Mouse (Mus musculus) cerebellum, adult 18-20 months (tissue): Measurements from ENCODE around the gene E2f2.

Experiments
- DNase-seq, 2 experiments: peaks; one replicate each; pipeline ENCODE4 v3.0.0; 2021

E2f2 gene

GRCm38 (mm10) chr4:136145362-136145885, 26.8 kb upstream of the E2f2 start:
- no peak for DNase-seq

DNA sequence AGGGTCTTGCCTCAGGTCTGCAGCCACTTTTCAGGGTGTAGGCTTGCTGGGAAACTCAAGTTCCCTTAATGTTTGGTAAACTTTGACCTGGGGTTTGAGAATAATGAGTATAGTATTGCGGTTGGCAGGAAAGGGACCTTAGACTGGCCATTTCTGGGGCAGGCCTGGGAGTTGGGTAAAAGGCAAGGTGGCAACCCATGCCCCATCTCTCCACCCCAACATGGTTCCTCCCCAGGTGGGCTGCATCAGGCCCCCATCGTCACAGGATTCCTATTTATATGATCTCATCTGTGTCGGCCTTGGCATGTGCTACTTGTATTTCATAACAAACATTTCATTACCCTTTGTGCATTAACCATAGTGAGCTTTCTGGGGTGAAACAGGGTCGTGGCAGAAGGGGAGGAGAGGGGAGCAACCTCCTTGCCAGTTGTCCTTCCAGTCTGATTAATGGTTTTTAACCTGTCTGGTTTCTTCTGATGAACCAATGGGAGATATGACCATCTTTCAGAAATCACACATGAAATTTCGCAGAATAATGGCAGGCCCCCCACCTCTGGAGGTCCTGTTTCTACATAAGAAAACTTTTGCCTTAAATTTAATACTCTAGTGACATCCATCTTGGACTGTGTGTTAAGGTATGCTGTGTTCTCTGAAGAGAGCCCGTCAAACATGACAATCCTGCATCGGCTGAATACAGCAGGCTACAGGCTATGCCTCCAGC, 26.0 kb upstream of the E2f2 start:
- no peak for DNase-seq

DNA sequence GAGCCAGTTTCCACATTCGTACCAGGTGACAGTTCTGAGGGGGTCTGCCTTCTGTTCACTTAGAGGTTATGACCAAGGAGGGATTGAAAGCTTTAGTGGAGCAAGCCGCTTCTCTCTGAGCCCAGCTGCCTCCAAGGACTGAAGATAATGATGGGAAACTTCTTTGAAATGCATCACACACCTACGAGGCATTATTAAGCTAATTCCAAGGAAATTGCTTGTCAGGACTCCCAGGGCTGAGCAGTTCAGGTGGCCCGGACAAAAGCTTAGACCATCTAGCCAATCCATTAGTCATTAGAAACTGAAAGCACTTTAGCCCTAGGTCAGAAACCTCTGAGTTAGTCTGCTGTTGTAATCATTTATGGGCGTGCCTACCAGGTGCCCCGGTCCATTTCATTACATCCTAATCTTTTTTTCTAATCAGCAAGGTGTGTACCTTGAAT, 25.5 kb upstream of the E2f2 start:
- no peak for DNase-seq

DNA sequence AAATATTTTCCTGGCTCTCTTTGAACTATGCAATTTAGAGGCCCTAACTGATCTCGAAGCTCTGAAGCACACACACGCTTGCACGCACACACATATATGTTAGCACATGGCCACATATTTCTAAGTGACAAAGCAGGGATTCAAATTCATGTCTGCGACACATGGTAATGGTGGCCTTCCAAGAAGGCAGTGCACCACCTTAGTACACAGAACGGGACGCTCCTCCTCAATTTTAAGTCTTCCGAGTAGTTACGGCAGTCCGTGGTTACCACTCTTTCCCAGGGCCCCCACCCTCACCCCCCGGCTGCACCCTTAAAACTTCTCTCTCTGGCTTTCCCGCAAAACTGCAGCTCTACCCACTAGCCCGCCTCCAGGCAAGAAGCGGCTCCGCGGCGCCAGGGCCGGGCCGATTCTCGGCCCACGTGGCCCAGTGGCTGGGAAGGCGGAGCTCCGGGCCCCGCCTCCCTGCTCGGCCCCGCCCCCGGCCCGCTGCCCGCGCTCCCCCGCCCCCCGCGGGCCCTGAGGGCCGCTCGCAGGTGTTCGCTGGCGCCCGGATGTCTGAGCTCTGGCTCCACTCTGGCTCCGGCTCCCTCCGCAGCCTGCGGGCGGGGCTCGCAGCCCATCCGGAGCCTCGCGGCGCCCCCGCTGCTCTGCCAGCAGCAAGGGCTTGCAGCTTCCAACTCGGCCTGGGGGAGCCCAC, 24.6 kb upstream of the E2f2 start:
- DNase-seq: peak; percentile 24 to 66

DNA sequence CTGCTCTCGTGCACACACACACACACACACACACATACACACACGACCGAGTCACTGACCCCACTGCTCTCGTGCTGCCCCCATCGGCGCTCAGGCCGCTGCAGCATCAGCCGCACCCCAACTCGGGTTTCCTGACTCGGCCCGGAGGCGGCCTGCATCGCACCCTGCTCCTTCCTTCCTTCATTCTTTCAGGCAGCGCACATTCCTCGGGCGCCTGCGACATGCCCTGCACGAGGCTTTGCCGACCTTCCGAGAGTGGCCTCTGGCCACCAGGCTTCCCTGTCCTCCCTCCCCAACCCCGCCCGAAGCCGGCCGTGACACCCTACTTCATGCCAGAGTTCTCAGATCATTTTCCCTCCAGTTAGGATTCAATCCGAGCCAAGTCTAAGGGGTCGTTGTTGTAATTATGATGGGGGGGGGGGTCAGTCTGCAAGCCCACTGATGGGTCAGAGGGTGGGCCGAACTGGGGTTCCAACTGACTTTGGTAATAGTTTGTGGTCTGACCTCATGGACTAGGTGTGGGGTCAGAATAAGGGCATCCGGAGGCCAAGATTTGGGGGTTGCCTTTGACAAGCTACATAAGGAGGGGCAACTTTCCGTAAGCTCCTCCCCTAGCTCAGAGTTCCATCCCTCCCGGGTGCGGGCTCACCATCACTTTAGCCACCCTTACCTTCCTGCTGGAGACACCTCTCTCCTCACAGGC, 23.7 kb upstream of the E2f2 start:
- no peak for DNase-seq

- DNase-seq: no peak
Observed at GRCm38 (mm10) chr4:136149045-136149379, 23.2 kb upstream of the E2f2 start.

DNA sequence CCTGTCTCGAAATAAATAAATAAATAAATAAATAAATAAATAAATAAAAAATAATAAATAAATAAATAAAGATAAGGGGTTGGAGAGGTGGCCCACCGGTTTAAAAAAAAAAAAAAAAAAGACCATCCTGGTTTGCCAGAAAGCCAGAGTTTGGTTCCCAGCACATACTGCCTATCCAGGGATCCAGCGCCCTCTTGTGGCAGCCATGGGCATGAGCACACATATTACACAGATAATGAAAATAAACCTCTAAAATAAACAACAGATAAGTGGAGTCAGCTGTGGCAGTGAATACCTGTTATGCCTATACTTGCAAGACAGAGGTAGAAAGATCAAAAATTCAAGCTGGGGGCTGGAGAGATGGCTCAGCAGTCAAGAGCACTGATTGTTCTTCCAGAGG, 22.5 kb upstream of the E2f2 start:
- no peak for DNase-seq

DNA sequence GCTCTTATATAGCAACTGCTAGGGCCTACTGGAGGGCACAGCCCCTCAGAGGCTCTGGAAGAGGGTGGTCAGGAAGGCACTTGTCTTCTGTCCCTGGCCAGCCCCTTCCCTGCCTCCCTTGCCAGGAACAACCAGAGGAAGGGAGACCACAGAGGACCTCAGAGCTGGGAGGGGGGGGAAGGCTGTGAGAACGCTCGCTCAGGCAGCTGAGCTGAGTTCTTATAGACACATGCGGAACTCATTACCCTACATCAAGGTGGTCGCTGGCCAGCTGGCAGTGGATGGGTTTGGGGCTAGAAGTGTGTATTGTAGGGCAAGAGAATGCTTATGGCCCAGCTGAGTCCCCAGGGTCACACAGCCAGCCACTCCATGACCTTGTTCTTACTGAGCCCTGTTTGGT, 21.6 kb upstream of the E2f2 start:
- DNase-seq: no peak

DNA sequence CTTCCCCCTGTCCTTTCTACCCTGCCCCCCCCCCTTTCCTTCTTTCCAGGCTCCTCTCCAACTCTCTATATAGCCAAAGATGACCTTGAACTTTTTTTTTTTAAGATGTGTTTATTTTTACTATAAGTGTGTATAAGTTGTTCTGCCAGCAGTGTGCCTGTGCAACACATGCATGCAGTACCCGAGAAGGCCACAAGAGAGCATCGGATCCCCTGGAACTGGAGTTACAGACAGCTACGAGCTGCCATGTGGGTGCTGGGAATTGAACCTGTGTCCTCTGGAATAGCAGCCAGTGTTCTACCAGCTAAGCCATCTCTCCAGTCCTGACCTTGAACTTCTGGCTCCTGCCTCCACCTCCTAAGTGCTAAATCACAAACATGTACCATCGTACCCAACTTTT, 19.4 kb upstream of the E2f2 start:
- no peak for DNase-seq

DNA sequence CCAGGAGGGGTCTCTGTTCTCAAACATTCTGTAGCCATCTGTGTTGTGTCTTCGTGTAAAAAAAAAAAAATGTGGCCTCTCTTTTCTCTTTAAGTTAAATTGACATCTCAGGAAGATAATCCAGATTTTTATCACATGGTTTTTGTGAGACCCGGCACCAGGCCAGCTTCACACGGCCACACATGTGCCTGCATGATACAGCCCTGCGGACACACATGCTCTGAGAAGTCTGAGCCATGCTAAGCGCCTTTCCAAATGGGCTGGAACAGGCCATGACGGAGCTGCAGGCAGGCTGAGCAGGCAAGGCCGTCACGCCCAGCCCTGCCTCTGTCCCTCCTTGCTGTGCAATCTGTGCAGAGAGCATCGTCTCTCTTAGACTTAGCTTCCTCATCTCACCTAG, 17.7 kb upstream of the E2f2 start:
- DNase-seq: no peak

- DNase-seq: no peak
Observed at GRCm38 (mm10) chr4:136158498-136158897, 13.7 kb upstream of the E2f2 start.

DNA sequence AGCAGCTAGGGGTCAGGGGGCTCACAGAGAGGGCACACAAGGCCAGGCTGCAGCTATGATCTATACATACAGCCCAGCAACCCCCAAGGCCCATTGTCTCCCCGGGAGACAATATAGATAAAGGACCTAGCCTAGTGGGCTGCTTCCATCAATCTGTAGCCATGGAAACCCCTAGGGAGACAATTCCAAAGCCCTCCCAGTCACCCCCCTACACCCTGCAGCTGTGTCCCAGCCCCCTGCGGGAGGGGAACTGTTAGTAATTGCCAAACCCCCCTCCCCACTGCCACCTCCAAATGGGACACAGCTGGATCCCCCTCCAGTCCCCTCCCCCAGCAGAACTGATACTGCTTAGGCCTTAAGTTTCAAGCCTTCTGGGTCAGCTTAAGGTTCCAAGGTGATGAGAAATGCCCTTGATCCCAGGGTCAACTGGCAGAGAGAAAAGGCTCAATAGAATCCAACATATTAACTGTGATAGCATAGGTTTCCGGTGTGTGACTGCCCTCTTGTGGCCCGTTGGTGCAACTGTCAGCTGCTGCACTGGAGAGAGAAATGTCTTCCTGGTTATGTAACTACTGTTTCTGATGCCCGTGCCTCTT, 12.3 kb upstream of the E2f2 start:
- DNase-seq: peak; percentile 79 to 84

DNA sequence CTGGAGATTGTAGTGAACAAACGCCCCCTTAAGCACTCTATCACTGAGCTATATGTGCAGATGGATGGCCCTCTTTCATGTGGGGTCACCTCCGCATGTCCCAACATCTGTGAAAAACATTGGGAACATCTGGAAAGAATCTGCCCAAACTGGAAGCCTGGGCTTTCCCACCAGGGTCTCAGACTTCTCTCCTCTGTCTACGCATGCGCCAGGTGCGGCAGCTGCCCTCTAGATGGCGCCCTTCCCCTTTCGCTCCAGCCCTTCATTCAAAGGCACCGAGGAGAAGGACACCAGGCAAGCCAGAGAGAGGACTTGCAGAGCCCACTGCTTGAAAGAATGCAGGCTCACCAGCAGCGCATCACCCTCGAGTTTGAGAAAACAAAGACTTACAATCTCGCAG, 8.7 kb upstream of the E2f2 start:
- peak; percentile 70 to 82 for DNase-seq

GRCm38 (mm10) chr4:136164981-136165380, 7.2 kb upstream of the E2f2 start:
- DNase-seq: no peak

- no peak for DNase-seq
Observed at GRCm38 (mm10) chr4:136167701-136168100, 4.5 kb upstream of the E2f2 start.

- no peak for DNase-seq
Observed at GRCm38 (mm10) chr4:136170401-136170800, 1.8 kb upstream of the E2f2 start.

- DNase-seq: no peak
Observed at GRCm38 (mm10) chr4:136171455-136171854, 739 bp upstream of the E2f2 start.

DNA sequence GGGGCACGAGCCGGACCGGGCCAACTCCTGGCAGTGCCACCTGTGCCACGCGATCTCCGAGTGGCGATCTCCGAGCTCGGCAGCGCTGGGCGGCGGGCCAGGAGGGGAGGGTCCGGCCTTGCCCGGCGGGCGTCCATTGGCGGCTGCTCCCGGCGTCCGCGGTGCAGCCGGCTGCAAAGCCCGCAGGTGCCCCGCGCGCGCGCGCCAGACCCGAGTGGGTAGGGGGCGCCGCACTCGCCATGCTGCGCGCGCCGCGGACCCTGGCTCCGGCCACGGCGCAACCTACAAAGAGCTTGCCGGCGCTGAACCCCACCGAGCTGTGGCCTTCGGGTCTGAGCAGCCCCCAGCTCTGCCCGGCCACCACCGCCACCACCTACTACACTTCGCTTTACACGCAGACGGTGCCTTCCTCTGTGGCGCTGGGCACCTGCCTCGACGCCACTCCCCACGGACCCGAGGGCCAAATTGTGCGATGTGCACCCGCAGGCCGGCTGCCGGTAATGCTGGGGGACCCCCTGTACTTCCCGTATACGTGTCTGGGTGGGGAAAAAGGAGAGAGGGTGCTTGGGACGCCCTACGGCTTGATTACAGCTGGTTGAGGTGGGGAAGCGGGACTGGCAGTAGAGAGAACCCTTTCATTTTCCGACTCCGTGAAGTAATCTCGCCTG, 482 bp downstream of the E2f2 start:
- DNase-seq: peak in 1 of 2 experiments; percentile 36

DNA sequence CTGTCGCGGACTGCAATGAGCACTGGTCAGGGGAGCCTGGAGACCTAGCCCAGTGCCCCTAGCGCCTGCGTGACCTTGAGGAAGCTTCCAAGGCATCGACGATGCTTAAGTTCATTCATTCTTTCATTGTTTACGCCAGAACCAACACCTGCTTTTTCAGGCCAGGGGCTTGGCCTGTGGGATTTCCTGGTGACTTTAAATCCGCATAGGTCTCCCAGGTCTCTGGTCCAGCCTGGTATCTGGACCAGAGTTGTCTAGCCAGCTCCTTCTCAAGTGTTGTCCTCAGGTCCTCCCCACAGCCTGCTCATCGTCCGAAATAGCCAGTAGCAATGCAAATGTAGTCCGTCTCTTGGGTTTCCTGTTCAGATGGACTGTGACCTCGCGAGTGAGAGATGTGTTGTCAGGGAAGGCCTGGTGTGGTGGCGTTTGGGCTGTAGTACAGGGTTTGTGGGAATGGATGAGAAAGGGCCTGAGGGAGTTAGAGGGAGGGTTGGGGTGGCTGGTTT, 1.1 kb downstream of the E2f2 start:
- no peak for DNase-seq

DNA sequence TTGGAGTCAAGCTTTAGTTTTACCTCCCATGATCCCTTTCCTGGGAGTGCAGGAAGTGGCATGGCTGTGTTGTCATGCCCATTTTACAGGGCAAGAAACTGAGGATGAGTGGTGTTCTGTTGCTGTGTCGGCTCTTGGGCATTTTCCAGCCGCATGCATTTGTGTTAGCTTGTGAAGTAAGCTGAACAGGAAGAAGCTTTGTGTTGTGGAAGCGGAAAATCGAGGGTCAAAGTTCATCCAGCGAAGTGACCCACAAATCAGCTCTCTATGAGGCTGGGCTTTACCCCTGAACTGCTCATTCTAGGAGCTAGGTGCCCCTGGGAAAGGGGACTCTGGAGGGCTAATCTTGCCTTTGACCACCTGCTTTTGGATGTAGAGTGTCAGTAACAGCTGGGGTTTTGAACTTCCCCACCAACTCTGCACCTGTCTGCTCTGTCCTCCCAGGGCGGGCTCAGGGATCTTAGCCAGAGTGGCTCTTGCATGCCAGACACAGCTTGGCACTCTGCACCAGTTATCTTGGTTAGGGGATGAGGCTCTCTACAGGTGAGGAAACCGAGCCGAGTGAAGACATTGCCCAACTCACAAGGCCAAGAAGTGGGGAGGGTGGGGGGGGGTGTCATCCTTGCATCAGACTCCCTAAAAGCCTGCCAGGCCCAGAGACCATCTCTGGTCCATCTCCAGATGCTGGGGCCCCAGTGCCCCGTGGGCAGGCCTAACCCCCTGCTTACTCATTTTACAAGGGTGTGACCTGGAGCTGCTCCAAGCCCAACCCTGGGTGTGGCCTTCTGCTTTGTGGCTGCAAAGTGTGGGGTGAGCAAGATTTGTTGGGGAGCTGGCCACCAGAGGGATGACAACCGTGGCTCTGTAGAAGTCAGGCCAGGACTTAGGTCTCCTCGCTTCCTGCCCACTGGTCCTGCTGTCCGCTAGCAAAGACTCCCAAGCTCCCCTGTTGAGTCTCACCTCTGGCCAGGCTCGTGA, 2.3 kb downstream of the E2f2 start:
- no peak for DNase-seq

DNA sequence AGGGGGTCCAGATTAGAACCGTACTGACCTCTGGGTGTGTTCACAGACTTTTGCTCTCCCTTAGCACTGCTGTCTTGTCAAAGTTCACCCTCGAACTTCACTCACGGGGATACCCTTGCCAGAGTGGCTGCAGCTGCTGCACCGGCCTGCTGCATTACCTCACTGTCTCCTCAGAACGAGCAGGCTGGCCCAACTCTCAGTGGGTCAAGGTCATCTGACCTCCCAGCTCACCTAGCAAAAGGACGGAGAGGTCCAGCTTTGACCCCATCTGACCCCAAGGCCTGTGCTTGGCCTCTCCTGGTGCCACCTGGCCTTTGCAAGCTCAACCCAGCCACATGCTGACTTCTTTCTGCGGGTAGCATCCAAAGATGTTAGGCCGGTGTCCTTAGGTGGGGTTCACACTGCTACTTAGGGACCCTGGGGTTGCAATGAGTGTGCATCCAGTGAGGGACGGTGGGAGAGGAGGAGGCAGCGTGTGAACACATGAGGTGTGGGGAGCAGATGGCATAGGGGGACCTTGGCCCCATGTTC, 3.9 kb downstream of the E2f2 start:
- DNase-seq: no peak
